13 mouse cellular contexts compared by ENCODE assay signal in the genomic region with DNA sequence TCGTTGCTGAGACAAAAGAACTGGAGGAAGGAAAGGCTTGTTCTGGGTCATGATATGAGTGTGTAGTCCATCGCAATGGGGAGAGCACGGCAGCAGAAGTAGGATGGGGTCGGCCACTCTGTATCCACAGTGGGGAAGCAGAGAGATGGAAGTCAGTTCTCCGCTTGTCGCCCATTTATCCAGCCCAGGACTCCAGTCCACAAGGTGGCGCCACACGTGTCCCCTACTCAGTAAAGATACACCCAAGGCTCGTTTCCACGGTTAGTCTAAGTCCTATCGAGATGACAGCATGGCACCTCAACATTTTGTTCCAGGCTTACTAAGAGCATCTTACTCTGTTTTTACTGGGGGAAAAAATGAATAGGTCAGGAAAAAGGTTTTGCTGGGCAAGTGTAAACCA. TPM values are rescaled to one million over a fixed set of nuclear protein-coding genes. Genes with fewer than 3 reads are reported as not detected.
DNase-seq lines count a peak whose midpoint lies in the region; ATAC-seq and TF ChIP-seq lines count a peak whose summit lies in the region.
"Had no signal": no experiment of that assay in that cellular context is flagged by ENCODE, and none has a peak within 500 bp of the region (broad histone marks: within the 10 kb centered on the region; RNA-seq: fewer than 3 reads in every experiment).

No protein-coding gene starts in this region.

- DNase-seq in hindbrain, postnatal 0 days (ENCODE audit: low spot score) = no peak
- DNase-seq in hindbrain, embryonic 14.5 days (ENCODE audit: low spot score) = no peak
- peak; percentile 5 for DNase-seq in A20 (ENCODE audit: low read depth, low spot score)
- peak; percentile 49 for DNase-seq in lung, postnatal 10 days
- no peak for DNase-seq in layer of hippocampus, postnatal 25 days (ENCODE audit: extremely low spot score in 1 of 2, low spot score in 1 of 2)

- H3K27ac ChIP-seq in hindbrain, postnatal 0 days = no peak overlapping the region
- no peak overlapping the region for H3K27ac ChIP-seq in hindbrain, embryonic 14.5 days
- H3K27ac ChIP-seq in ES-Bruce4 (ENCODE audit: insufficient read depth, low read length) = no peak overlapping the region
- no peak overlapping the region for H3K27ac ChIP-seq in midbrain, embryonic 16.5 days (ENCODE audit: low read length)

- no peak overlapping the region for H3K4me2 ChIP-seq in hindbrain, postnatal 0 days (ENCODE audit: low read depth, low read length)
- no peak overlapping the region for H3K4me2 ChIP-seq in hindbrain, embryonic 14.5 days (replicated peaks)
- H3K4me2 ChIP-seq in midbrain, embryonic 16.5 days (ENCODE audit: low read length) = no peak overlapping the region

- TF ChIP-seq CTCF in hindbrain, postnatal 0 days (IDR thresholded peaks at IDR 0.05; ENCODE audit: low read depth) = peak; percentile 36; the same call in 1 of the 2 replicates
- peak; percentile 80 for TF ChIP-seq CTCF in ES-Bruce4 (IDR thresholded peaks at IDR 0.05; ENCODE audit: low read depth, low read length)

- TF ChIP-seq EP300 in ES-Bruce4 (IDR thresholded peaks at IDR 0.05; ENCODE audit: insufficient read depth, low read depth, low read length) = no peak

- 84% methylated on average over 11 of the region's 11 CpGs for WGBS in hindbrain, postnatal 0 days
- WGBS in hindbrain, embryonic 14.5 days = 83% methylated on average over 11 of the region's 11 CpGs
- 85% methylated on average over 11 of the region's 11 CpGs for WGBS in midbrain, embryonic 16.5 days

- H3K9me3 ChIP-seq in hindbrain, postnatal 0 days (ENCODE audit: low read length) = no peaks in the 10 kb centered on the region
- H3K9me3 ChIP-seq in hindbrain, embryonic 14.5 days (ENCODE audit: control insufficient read depth, low read length) = no peaks in the 10 kb centered on the region
- no peaks in the 10 kb centered on the region for H3K9me3 ChIP-seq in ES-Bruce4 (replicated peaks; ENCODE audit: control insufficient read depth, insufficient read depth, low read length, poor library complexity, severe bottlenecking)
- H3K9me3 ChIP-seq in midbrain, embryonic 16.5 days (replicated peaks; ENCODE audit: control insufficient read depth, low read length, poor library complexity, severe bottlenecking) = no peaks in the 10 kb centered on the region

- no peaks in the 10 kb centered on the region for H3K27me3 ChIP-seq in hindbrain, postnatal 0 days (ENCODE audit: insufficient read depth, low read length)
- no peaks in the 10 kb centered on the region for H3K27me3 ChIP-seq in hindbrain, embryonic 14.5 days (ENCODE audit: control insufficient read depth, insufficient read depth, low read length)
- H3K27me3 ChIP-seq in ES-Bruce4 (ENCODE audit: control insufficient read depth, insufficient read depth, low read length, poor library complexity, severe bottlenecking) = no peaks in the 10 kb centered on the region
- no peaks in the 10 kb centered on the region for H3K27me3 ChIP-seq in midbrain, embryonic 16.5 days (ENCODE audit: control insufficient read depth, insufficient read depth, low read depth, low read length)

- H3K4me3 ChIP-seq in hindbrain, postnatal 0 days (ENCODE audit: low read length) = no peak overlapping the region
- no peak overlapping the region for H3K4me3 ChIP-seq in hindbrain, embryonic 14.5 days (replicated peaks; ENCODE audit: low read length)
- H3K4me3 ChIP-seq in ES-Bruce4 (ENCODE audit: low read depth, low read length) = no peak overlapping the region
- H3K4me3 ChIP-seq in midbrain, embryonic 16.5 days (ENCODE audit: low read depth, low read length) = no peak overlapping the region
- H3K4me3 ChIP-seq: erythroblast, embryonic 14.5 days had no signal

- no peak overlapping the region for H3K9ac ChIP-seq in hindbrain, postnatal 0 days (replicated peaks; ENCODE audit: low read length)
- H3K9ac ChIP-seq in hindbrain, embryonic 14.5 days = no peak overlapping the region
- no peak overlapping the region for H3K9ac ChIP-seq in ES-Bruce4 (ENCODE audit: low read depth, poor library complexity, severe bottlenecking)
- H3K9ac ChIP-seq in midbrain, embryonic 16.5 days (ENCODE audit: low read depth, low read length) = no peak overlapping the region

- TF ChIP-seq POLR2A in ES-Bruce4 (IDR thresholded peaks at IDR 0.05; ENCODE audit: insufficient read depth, low read length) = no peak

- H3K36me3 ChIP-seq in hindbrain, postnatal 0 days (ENCODE audit: insufficient read depth, low read length) = no peaks in the 10 kb centered on the region
- H3K36me3 ChIP-seq in hindbrain, embryonic 14.5 days (replicated peaks; ENCODE audit: control insufficient read depth, insufficient read depth) = no peaks in the 10 kb centered on the region
- H3K36me3 ChIP-seq in ES-Bruce4 (ENCODE audit: control insufficient read depth, insufficient read depth, low read length, poor library complexity, severe bottlenecking) = no peaks in the 10 kb centered on the region
- no peaks in the 10 kb centered on the region for H3K36me3 ChIP-seq in midbrain, embryonic 16.5 days (ENCODE audit: control insufficient read depth, insufficient read depth, low read length)

- no peak for ATAC-seq in hindbrain, postnatal 0 days
- ATAC-seq in hindbrain, embryonic 14.5 days (ENCODE audit: low FRiP score) = no peak
- ATAC-seq in midbrain, embryonic 16.5 days = no peak

- H3K4me1 ChIP-seq in hindbrain, postnatal 0 days (ENCODE audit: insufficient read depth, low read length) = no peaks in the 10 kb centered on the region
- H3K4me1 ChIP-seq in hindbrain, embryonic 14.5 days (replicated peaks; ENCODE audit: control insufficient read depth, insufficient read depth, low read length) = no peaks in the 10 kb centered on the region
- H3K4me1 ChIP-seq in ES-Bruce4 (ENCODE audit: control insufficient read depth, insufficient read depth, low read length) = no peaks in the 10 kb centered on the region
- no peaks in the 10 kb centered on the region for H3K4me1 ChIP-seq in midbrain, embryonic 16.5 days (ENCODE audit: control insufficient read depth, insufficient read depth, low read length)

RNA-seq across cellular contexts. Expression of a gene that starts 20.0 kb away (rescaled TPM):
- total RNA-seq in hindbrain, postnatal 0 days (2014; rRNA removed) = 67.7 and 94.6 TPM in 2 replicates
- 147 and 154 TPM in 2 replicates for polyA plus RNA-seq in hindbrain, postnatal 0 days (2015; fragmentation: Nextera tagmentation; extraction: Ambion mirVana)
- polyA plus RNA-seq in hindbrain, embryonic 14.5 days (2014; fragmentation: Nextera tagmentation; extraction: Ambion mirVana) = 148 and 156 TPM in 2 replicates
- polyA plus RNA-seq in ES-Bruce4 (2011; ENCODE audit: insufficient read depth, insufficient read length, low read depth, missing spikeins) = 163 and 165 TPM in 2 replicates
- total RNA-seq in layer of hippocampus, postnatal 25 days (2021) = 10 to 100 TPM; 32.1 TPM
- 128 and 133 TPM in 2 replicates for polyA plus RNA-seq in midbrain, embryonic 16.5 days (2015; fragmentation: Nextera tagmentation; extraction: Ambion mirVana)

RNA-seq across cellular contexts. Expression of a gene that starts 20.7 kb away (rescaled TPM):
- total RNA-seq in hindbrain, postnatal 0 days (2014; rRNA removed) = not detected in 2 replicates
- polyA plus RNA-seq in hindbrain, postnatal 0 days (2015; fragmentation: Nextera tagmentation; extraction: Ambion mirVana) = 0.08 and 0.09 TPM in 2 replicates
- 0.05 TPM in 2 replicates for polyA plus RNA-seq in hindbrain, embryonic 14.5 days (2014; fragmentation: Nextera tagmentation; extraction: Ambion mirVana)
- polyA plus RNA-seq in ES-Bruce4 (2011; ENCODE audit: insufficient read depth, insufficient read length, low read depth, missing spikeins) = not detected in 2 replicates
- not detected for total RNA-seq in layer of hippocampus, postnatal 25 days (2021)
- 0.15 and 0.18 TPM in 2 replicates for polyA plus RNA-seq in midbrain, embryonic 16.5 days (2015; fragmentation: Nextera tagmentation; extraction: Ambion mirVana)
- total RNA-seq: adrenal gland, adult 18-20 months; neutrophil, adult 5-6 weeks had no signal
- polyA plus RNA-seq: erythroblast, embryonic 14.5 days; intestine, embryonic 14.5 days; liver, embryonic 16.5 days; urinary bladder, adult 2 months had no signal

RNA-seq across cellular contexts. Expression of a gene that starts 48.6 kb away (rescaled TPM):
- total RNA-seq in hindbrain, postnatal 0 days (2014; rRNA removed) = 22.6 and 40.6 TPM in 2 replicates
- polyA plus RNA-seq in hindbrain, postnatal 0 days (2015; fragmentation: Nextera tagmentation; extraction: Ambion mirVana) = 34.6 and 41.3 TPM in 2 replicates
- 15.4 and 16.9 TPM in 2 replicates for polyA plus RNA-seq in hindbrain, embryonic 14.5 days (2014; fragmentation: Nextera tagmentation; extraction: Ambion mirVana)
- 2.9 and 3.5 TPM in 2 replicates for polyA plus RNA-seq in ES-Bruce4 (2011; ENCODE audit: insufficient read depth, insufficient read length, low read depth, missing spikeins)
- total RNA-seq in layer of hippocampus, postnatal 25 days (2021) = 10 to 100 TPM; 76.3 to 85.9 TPM
- polyA plus RNA-seq in midbrain, embryonic 16.5 days (2015; fragmentation: Nextera tagmentation; extraction: Ambion mirVana) = 7.2 and 9.9 TPM in 2 replicates

Comparison
In these comparisons a context has a peak if more than half of its experiments do, and no peak if none do; other contexts are left out.
1. DNase-seq: peak in A20 (single experiment) and lung, postnatal 10 days (single experiment); none in hindbrain, postnatal 0 days (single experiment), hindbrain, embryonic 14.5 days (single experiment) and layer of hippocampus, postnatal 25 days (0 of 2).